Mouse (Mus musculus): ENCODE data around the gene E130309D02Rik. TPM values are rescaled to one million over a fixed set of nuclear protein-coding genes. Genes with fewer than 3 reads are reported as not detected.

E130309D02Rik gene
- polyA plus RNA-seq, 1 experiment from 2014 or later, result 46.6 TPM

- ATAC-seq (ENCODE audit: insufficient read depth) (peak; percentile 83), DNase-seq (peak; percentile 84)
- peak within 1 kb of the TSS; percentile 88 for H3K4me3 ChIP-seq (ENCODE audit: low read depth, low read length)
- H3K4me1 ChIP-seq (ENCODE audit: insufficient read depth), result peaks cover 5% of the 10 kb centered on the region; the same call in 1 of the 2 replicates
- H3K4me2 ChIP-seq, result peak within 1 kb of the TSS; percentile 94
- H3K9me3 ChIP-seq (ENCODE audit: low read depth, low read length), result no peaks in the 10 kb centered on the region
- peak within 1 kb of the TSS; percentile 85 for H3K9ac ChIP-seq
- WGBS, result under 1% methylated on average over 79 of the region's 79 CpGs
- peak within 1 kb of the TSS; percentile 65; the same call in 1 of the 2 replicates for H3K27ac ChIP-seq (ENCODE audit: low read depth)
- no peaks in the 10 kb centered on the region for H3K27me3 ChIP-seq (ENCODE audit: insufficient read depth, low read length)
- H3K36me3 ChIP-seq (ENCODE audit: insufficient read depth), result no peaks in the 10 kb centered on the region
- no peak for TF ChIP-seq CTCF (IDR thresholded peaks at IDR 0.05; ENCODE audit: low read depth)
Observed at GRCm38 (mm10) chr5:143269363-143270150, 45.6 kb downstream of the E130309D02Rik start, which contains the start of gene Zfp316. Zfp316 (minus strand) TSS chr5:143270022.

GRCm38 (mm10) chr5:143268985-143269362 lies 46.2 kb downstream of the E130309D02Rik start:
- Histone ChIP-seq H3K27me3 (ENCODE audit: insufficient read depth, low read length) (no peaks in the 10 kb centered on the region), H3K4me1 (ENCODE audit: insufficient read depth) (peaks cover 5% of the 10 kb centered on the region; the same call in 1 of the 2 replicates), H3K4me3 (ENCODE audit: low read depth, low read length) (peak overlapping the region; percentile 88), H3K9me3 (ENCODE audit: low read depth, low read length) (no peaks in the 10 kb centered on the region), H3K36me3 (ENCODE audit: insufficient read depth) (no peaks in the 10 kb centered on the region), H3K9ac (peak overlapping the region; percentile 85), H3K27ac (ENCODE audit: low read depth) (peak overlapping the region; percentile 65; the same call in 1 of the 2 replicates), H3K4me2 (peak overlapping the region; percentile 94)
- TF ChIP-seq CTCF (IDR thresholded peaks at IDR 0.05; ENCODE audit: low read depth), result no peak
- DNase-seq (no peak), ATAC-seq (ENCODE audit: insufficient read depth) (peak; percentile 6; the same call in 1 of the 2 replicates)
- WGBS, result 29% methylated on average over 8 of the region's 8 CpGs

- no peak overlapping the region for H3K4me2 ChIP-seq
- no peak overlapping the region for H3K9ac ChIP-seq
- H3K4me3 ChIP-seq (ENCODE audit: low read depth, low read length), result no peak overlapping the region
- peaks cover 20% of the 10 kb centered on the region; the same call in 1 of the 2 replicates for H3K36me3 ChIP-seq (ENCODE audit: insufficient read depth)
- no peak for DNase-seq
- peaks cover 5% of the 10 kb centered on the region; the same call in 1 of the 2 replicates for H3K4me1 ChIP-seq (ENCODE audit: insufficient read depth)
- TF ChIP-seq CTCF (IDR thresholded peaks at IDR 0.05; ENCODE audit: low read depth), result no peak
- ATAC-seq (ENCODE audit: insufficient read depth), result no peak
- no peak overlapping the region for H3K27ac ChIP-seq (ENCODE audit: low read depth)
- H3K27me3 ChIP-seq (ENCODE audit: insufficient read depth, low read length), result no peaks in the 10 kb centered on the region
- WGBS, result 87% methylated on average over 6 of the region's 6 CpGs
- H3K9me3 ChIP-seq (ENCODE audit: low read depth, low read length), result no peaks in the 10 kb centered on the region
Observed at GRCm38 (mm10) chr5:143266794-143267193, 48.4 kb downstream of the E130309D02Rik start.

GRCm38 (mm10) chr5:143265409-143265808 lies 49.8 kb downstream of the E130309D02Rik start:
- no peak for DNase-seq
- H3K4me2 ChIP-seq, result no peak overlapping the region

GRCm38 (mm10) chr5:143264689-143265088 lies 50.5 kb downstream of the E130309D02Rik start:
- no peaks in the 10 kb centered on the region for H3K4me1 ChIP-seq (ENCODE audit: insufficient read depth)
- H3K9me3 ChIP-seq (ENCODE audit: low read depth, low read length), result no peaks in the 10 kb centered on the region
- 86% methylated on average over 10 of the region's 10 CpGs for WGBS
- ATAC-seq (ENCODE audit: insufficient read depth), result no peak
- no peak overlapping the region for H3K9ac ChIP-seq
- TF ChIP-seq CTCF (IDR thresholded peaks at IDR 0.05; ENCODE audit: low read depth), result no peak
- H3K36me3 ChIP-seq (ENCODE audit: insufficient read depth), result peaks cover 34% of the 10 kb centered on the region; the same call in 1 of the 2 replicates
- H3K4me3 ChIP-seq (ENCODE audit: low read depth, low read length), result no peak overlapping the region
- no peak overlapping the region for H3K4me2 ChIP-seq
- H3K27me3 ChIP-seq (ENCODE audit: insufficient read depth, low read length), result no peaks in the 10 kb centered on the region
- no peak for DNase-seq
- H3K27ac ChIP-seq (ENCODE audit: low read depth), result no peak overlapping the region

More at GRCm38 (mm10) chr5:143265409-143265808, 49.8 kb downstream of the E130309D02Rik start:
- no peaks in the 10 kb centered on the region for H3K27me3 ChIP-seq (ENCODE audit: insufficient read depth, low read length)
- H3K9ac ChIP-seq, result no peak overlapping the region
- ATAC-seq (ENCODE audit: insufficient read depth), result no peak
- no peak for TF ChIP-seq CTCF (IDR thresholded peaks at IDR 0.05; ENCODE audit: low read depth)
- peaks cover 3% of the 10 kb centered on the region; the same call in 1 of the 2 replicates for H3K4me1 ChIP-seq (ENCODE audit: insufficient read depth)
- no peaks in the 10 kb centered on the region for H3K9me3 ChIP-seq (ENCODE audit: low read depth, low read length)
- H3K36me3 ChIP-seq (ENCODE audit: insufficient read depth), result peaks cover 27% of the 10 kb centered on the region; the same call in 1 of the 2 replicates
- no peak overlapping the region for H3K4me3 ChIP-seq (ENCODE audit: low read depth, low read length)
- 48% methylated on average over 1 of the region's 1 CpGs for WGBS
- H3K27ac ChIP-seq (ENCODE audit: low read depth), result no peak overlapping the region

GRCm38 (mm10) chr5:143261636-143262035 lies 53.5 kb downstream of the E130309D02Rik start:
- H3K4me2 ChIP-seq, result no peak overlapping the region
- H3K4me1 ChIP-seq (ENCODE audit: insufficient read depth), result no peaks in the 10 kb centered on the region
- no peak overlapping the region for H3K4me3 ChIP-seq (ENCODE audit: low read depth, low read length)
- H3K27me3 ChIP-seq (ENCODE audit: insufficient read depth, low read length), result peaks cover 17% of the 10 kb centered on the region; the same call in 1 of the 2 replicates
- DNase-seq, result no peak
- H3K9ac ChIP-seq, result no peak overlapping the region
- no peak for TF ChIP-seq CTCF (IDR thresholded peaks at IDR 0.05; ENCODE audit: low read depth)
- ATAC-seq (ENCODE audit: insufficient read depth), result no peak
- WGBS, result 88% methylated on average over 8 of the region's 8 CpGs
- H3K36me3 ChIP-seq (ENCODE audit: insufficient read depth), result peaks cover 43% of the 10 kb centered on the region; the same call in 1 of the 2 replicates
- H3K9me3 ChIP-seq (ENCODE audit: low read depth, low read length), result no peaks in the 10 kb centered on the region
- H3K27ac ChIP-seq (ENCODE audit: low read depth), result no peak overlapping the region

- no peak for TF ChIP-seq CTCF (IDR thresholded peaks at IDR 0.05; ENCODE audit: low read depth)
- H3K4me3 ChIP-seq (ENCODE audit: low read depth, low read length), result no peak overlapping the region
- ATAC-seq (ENCODE audit: insufficient read depth) (no peak), DNase-seq (no peak)
- H3K27me3 ChIP-seq (ENCODE audit: insufficient read depth, low read length), result peaks cover 75% of the 10 kb centered on the region
- H3K4me1 ChIP-seq (ENCODE audit: insufficient read depth), result no peaks in the 10 kb centered on the region
- H3K36me3 ChIP-seq (ENCODE audit: insufficient read depth), result peaks cover 27% of the 10 kb centered on the region; the same call in 1 of the 2 replicates
- H3K27ac ChIP-seq (ENCODE audit: low read depth), result no peak overlapping the region
- H3K9ac ChIP-seq, result no peak overlapping the region
- WGBS, result 85% methylated on average over 5 of the region's 5 CpGs
- no peak overlapping the region for H3K4me2 ChIP-seq
- H3K9me3 ChIP-seq (ENCODE audit: low read depth, low read length), result no peaks in the 10 kb centered on the region
Observed at GRCm38 (mm10) chr5:143255802-143256201, 59.4 kb downstream of the E130309D02Rik start.

Measured in lung, embryonic 14.5 days (tissue).